Mouse (Mus musculus) embryonic facial prominence, embryonic 11.5 days (tissue): ENCODE data around the gene Etv6. TPM values are rescaled to one million over a fixed set of nuclear protein-coding genes. Genes with fewer than 3 reads are reported as not detected.

Experiments
- ATAC-seq: fragments of 200-750 bp; cut with Nextera tagmentation; replicated peaks from 2 replicates; pipeline ENCODE4 v1.8.0; 2017; ENCODE audit warnings: low read depth; ENCODE audit not compliant: insufficient number of reproducible peaks, low FRiP score, low TSS enrichment
- DNase-seq: peaks from one replicate; pipeline ENCODE4 v3.0.0-alpha.2; 2015; ENCODE audit warnings: low spot score
- H3K27ac ChIP-seq: fragments of 300-500 bp; sonication (generic); replicated peaks from 2 replicates; pipeline ENCODE4 v1.5.1; 2014; ENCODE audit warnings: mild to moderate bottlenecking, low read depth, low read length, control low read depth
- H3K27me3 ChIP-seq: fragments of 300-500 bp; sonication (generic); 2 replicates; pipeline ENCODE4 v1.6.1; 2014; ENCODE audit warnings: mild to moderate bottlenecking, low read length, moderate library complexity, mixed read lengths; ENCODE audit not compliant: control insufficient read depth, insufficient read depth
- H3K36me3 ChIP-seq: fragments of 300-500 bp; sonication (generic); replicated peaks from 2 replicates; pipeline ENCODE4 v1.6.1; 2014; ENCODE audit warnings: low read depth, mild to moderate bottlenecking, low read length, moderate library complexity, mixed read lengths; ENCODE audit not compliant: control insufficient read depth, insufficient read depth
- H3K4me1 ChIP-seq: fragments of 300-500 bp; sonication (generic); 2 replicates; pipeline ENCODE4 v1.6.1; 2014; ENCODE audit warnings: low read length, mixed read lengths; ENCODE audit not compliant: control insufficient read depth, insufficient read depth
- H3K4me2 ChIP-seq: fragments of 300-500 bp; sonication (generic); 2 replicates; pipeline ENCODE4 v1.6.1; 2014; ENCODE audit warnings: low read depth, mild to moderate bottlenecking, control low read depth, low read length, moderate library complexity
- H3K4me3 ChIP-seq: fragments of 300-500 bp; sonication (generic); 2 replicates; pipeline ENCODE4 v1.5.1; 2014; ENCODE audit warnings: low read depth, low read length, control low read depth
- H3K9ac ChIP-seq: fragments of 300-500 bp; sonication (generic); replicated peaks from 2 replicates; pipeline ENCODE4 v1.6.1; 2014; ENCODE audit warnings: mild to moderate bottlenecking, control low read depth, low read length
- H3K9me3 ChIP-seq: fragments of 300-500 bp; sonication (generic); replicated peaks from 2 replicates; pipeline ENCODE4 v1.6.1; 2016; ENCODE audit warnings: mild to moderate bottlenecking, low read length, inconsistent platforms, mixed read lengths; ENCODE audit not compliant: control insufficient read depth
- WGBS: fragments of 180-500 bp; shearing (Covaris S2); extraction: QIAGEN DNeasy Blood & Tissue Kit; methylation state at CpG from one replicate; pipeline ENCODE4 v1.1.7; 2014; 5-methylcytosine and 5-hydroxymethylcytosine counted together
- polyA plus RNA-seq: library from polyadenylated mRNA; unstranded; fragments of >200 nt; fragmentation: Nextera tagmentation; extraction: Ambion mirVana; gene quantifications from 2 replicates; pipeline ENCODE4 v1.2.1, GENCODE M21; 2014

The Etv6 gene
- polyA plus RNA-seq, 1 experiment from 2014 or later: 15.7 TPM

GRCm38 (mm10) chr6:134247324-134247723 is 211.8 kb downstream of the Etv6 start:
- 93% methylated on average over 9 of the region's 9 CpGs for WGBS
- no peak overlapping the region for H3K27ac ChIP-seq
- H3K4me2 ChIP-seq: no peak overlapping the region
- H3K9me3 ChIP-seq: no peaks in the 10 kb centered on the region
- H3K27me3 ChIP-seq: no peaks in the 10 kb centered on the region
- H3K9ac ChIP-seq: no peak overlapping the region
- H3K4me1 ChIP-seq: no peaks in the 10 kb centered on the region
- DNase-seq (no peak), ATAC-seq (no peak)
- H3K36me3 ChIP-seq: no peaks in the 10 kb centered on the region; the same call in 1 of the 2 replicates
- no peak overlapping the region for H3K4me3 ChIP-seq

- Histone ChIP-seq H3K36me3 (no peaks in the 10 kb centered on the region; the same call in 1 of the 2 replicates), H3K27ac (no peak overlapping the region), H3K9me3 (no peaks in the 10 kb centered on the region), H3K27me3 (no peaks in the 10 kb centered on the region), H3K9ac (no peak overlapping the region), H3K4me3 (no peak overlapping the region), H3K4me1 (no peaks in the 10 kb centered on the region), H3K4me2 (no peak overlapping the region)
- DNase-seq (no peak), ATAC-seq (no peak)
- WGBS: 89% methylated on average over 19 of the region's 19 CpGs
Measured at GRCm38 (mm10) chr6:134248720-134249119, 213.2 kb downstream of the Etv6 start.

GRCm38 (mm10) chr6:134250764-134251163 is 215.3 kb downstream of the Etv6 start:
- Histone ChIP-seq H3K4me2 (no peak overlapping the region), H3K4me3 (no peak overlapping the region), H3K36me3 (no peaks in the 10 kb centered on the region; the same call in 1 of the 2 replicates), H3K27me3 (no peaks in the 10 kb centered on the region), H3K9me3 (no peaks in the 10 kb centered on the region), H3K4me1 (no peaks in the 10 kb centered on the region), H3K9ac (no peak overlapping the region), H3K27ac (no peak overlapping the region)
- ATAC-seq (no peak), DNase-seq (no peak)
- WGBS: 91% methylated on average over 5 of the region's 5 CpGs

- Histone ChIP-seq H3K4me2 (no peak overlapping the region), H3K9ac (no peak overlapping the region), H3K27me3 (no peaks in the 10 kb centered on the region), H3K4me1 (no peaks in the 10 kb centered on the region), H3K9me3 (no peaks in the 10 kb centered on the region), H3K27ac (no peak overlapping the region), H3K4me3 (no peak overlapping the region), H3K36me3 (no peaks in the 10 kb centered on the region; the same call in 1 of the 2 replicates)
- 89% methylated on average over 8 of the region's 8 CpGs for WGBS
- DNase-seq (no peak), ATAC-seq (no peak)
Measured at GRCm38 (mm10) chr6:134251364-134251763, 215.9 kb downstream of the Etv6 start.

GRCm38 (mm10) chr6:134252081-134252755 is 216.7 kb downstream of the Etv6 start:
- ATAC-seq: no peak
- Histone ChIP-seq H3K27me3 (no peaks in the 10 kb centered on the region), H3K4me3 (no peak overlapping the region), H3K9me3 (no peaks in the 10 kb centered on the region), H3K27ac (no peak overlapping the region), H3K4me1 (no peaks in the 10 kb centered on the region), H3K9ac (no peak overlapping the region), H3K36me3 (no peaks in the 10 kb centered on the region; the same call in 1 of the 2 replicates), H3K4me2 (no peak overlapping the region)
- 91% methylated on average over 8 of the region's 8 CpGs for WGBS
- DNase-seq: no peak

GRCm38 (mm10) chr6:134256369-134256768 is 220.9 kb downstream of the Etv6 start:
- Histone ChIP-seq H3K9ac (no peak overlapping the region), H3K36me3 (no peaks in the 10 kb centered on the region), H3K4me2 (no peak overlapping the region), H3K27me3 (no peaks in the 10 kb centered on the region), H3K4me1 (no peaks in the 10 kb centered on the region), H3K9me3 (no peaks in the 10 kb centered on the region), H3K4me3 (no peak overlapping the region), H3K27ac (no peak overlapping the region)
- 75% methylated on average over 3 of the region's 3 CpGs for WGBS
- no peak for DNase-seq
- ATAC-seq: no peak

- Histone ChIP-seq H3K36me3 (peaks cover 4% of the 10 kb centered on the region), H3K4me1 (no peaks in the 10 kb centered on the region), H3K9ac (no peak overlapping the region), H3K27me3 (no peaks in the 10 kb centered on the region), H3K9me3 (no peaks in the 10 kb centered on the region), H3K4me2 (no peak overlapping the region), H3K4me3 (no peak overlapping the region), H3K27ac (no peak overlapping the region)
- 91% methylated on average over 8 of the region's 8 CpGs for WGBS
- no peak for DNase-seq
- no peak for ATAC-seq
Measured at GRCm38 (mm10) chr6:134259913-134260312, 224.4 kb downstream of the Etv6 start.

- Histone ChIP-seq H3K4me2 (no peak overlapping the region), H3K9ac (no peak overlapping the region), H3K9me3 (no peaks in the 10 kb centered on the region), H3K27ac (no peak overlapping the region), H3K4me1 (no peaks in the 10 kb centered on the region), H3K36me3 (peaks cover 6% of the 10 kb centered on the region), H3K27me3 (no peaks in the 10 kb centered on the region), H3K4me3 (no peak overlapping the region)
- no peak for DNase-seq
- ATAC-seq: no peak
- WGBS: 69% methylated on average over 3 of the region's 3 CpGs
Measured at GRCm38 (mm10) chr6:134261904-134262303, 226.4 kb downstream of the Etv6 start.
